Mouse (Mus musculus): ENCODE measurements at regions not wholly inside any gene's neighbourhood (a gene's known extent, or its start where the extent isn't known, plus 50 kb on each side); places are given as distances from the start of the nearest gene placed in this dataset.

DNA sequence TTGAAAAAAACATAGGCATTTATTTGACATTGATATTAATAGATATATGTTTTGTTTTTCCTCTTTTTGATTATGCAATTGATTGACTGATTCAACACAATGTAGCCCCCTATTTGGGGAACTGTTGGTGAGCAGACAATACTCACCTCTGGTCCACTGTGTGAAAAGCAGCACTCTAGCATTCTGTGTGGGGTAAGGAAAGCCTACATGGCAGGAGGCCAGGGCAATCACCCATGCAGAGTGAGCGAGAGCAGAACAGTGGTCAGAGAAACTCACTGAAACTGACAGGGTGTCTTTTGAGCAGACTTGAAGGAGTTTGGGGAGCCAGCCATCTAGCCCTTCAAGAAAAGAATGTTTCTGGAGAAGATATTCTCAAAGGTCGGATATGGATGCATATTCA, 73.2 kb upstream of the Azi2 start:
- no peak for DNase-seq (ENCODE audit: low spot score)

DNA sequence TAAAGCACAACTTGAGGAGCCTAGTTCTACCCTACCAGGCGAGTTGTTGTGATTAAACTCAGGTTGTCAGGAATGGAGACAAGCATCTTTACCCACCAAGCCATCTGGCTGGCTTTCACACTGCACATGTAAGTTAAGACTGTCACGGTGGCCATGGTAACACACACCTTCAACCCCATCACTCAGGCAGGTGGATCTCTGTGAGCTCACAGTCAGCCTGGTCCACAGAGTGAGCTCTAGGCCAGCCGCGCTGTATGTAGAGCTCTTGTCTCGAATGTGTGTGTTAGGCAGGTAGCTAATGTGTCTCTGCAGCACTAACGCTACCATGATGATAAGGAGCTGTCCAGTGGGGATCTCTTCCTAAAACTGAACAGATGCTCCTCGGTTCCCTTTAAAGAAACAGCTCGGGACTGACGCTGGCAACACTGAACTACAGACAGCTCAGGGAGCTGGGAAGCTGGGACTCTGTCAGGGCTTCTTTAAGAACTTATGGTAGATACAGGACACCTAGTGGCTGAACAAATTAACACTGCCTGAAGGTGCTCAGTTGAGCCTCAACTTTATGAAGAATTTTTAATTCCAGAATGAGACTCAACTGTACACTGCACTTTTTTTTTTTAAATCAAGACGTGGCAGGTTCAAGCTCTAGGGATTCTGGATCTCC, 73.8 kb upstream of the Azi2 start:
- no peak for DNase-seq (ENCODE audit: low spot score)

DNA sequence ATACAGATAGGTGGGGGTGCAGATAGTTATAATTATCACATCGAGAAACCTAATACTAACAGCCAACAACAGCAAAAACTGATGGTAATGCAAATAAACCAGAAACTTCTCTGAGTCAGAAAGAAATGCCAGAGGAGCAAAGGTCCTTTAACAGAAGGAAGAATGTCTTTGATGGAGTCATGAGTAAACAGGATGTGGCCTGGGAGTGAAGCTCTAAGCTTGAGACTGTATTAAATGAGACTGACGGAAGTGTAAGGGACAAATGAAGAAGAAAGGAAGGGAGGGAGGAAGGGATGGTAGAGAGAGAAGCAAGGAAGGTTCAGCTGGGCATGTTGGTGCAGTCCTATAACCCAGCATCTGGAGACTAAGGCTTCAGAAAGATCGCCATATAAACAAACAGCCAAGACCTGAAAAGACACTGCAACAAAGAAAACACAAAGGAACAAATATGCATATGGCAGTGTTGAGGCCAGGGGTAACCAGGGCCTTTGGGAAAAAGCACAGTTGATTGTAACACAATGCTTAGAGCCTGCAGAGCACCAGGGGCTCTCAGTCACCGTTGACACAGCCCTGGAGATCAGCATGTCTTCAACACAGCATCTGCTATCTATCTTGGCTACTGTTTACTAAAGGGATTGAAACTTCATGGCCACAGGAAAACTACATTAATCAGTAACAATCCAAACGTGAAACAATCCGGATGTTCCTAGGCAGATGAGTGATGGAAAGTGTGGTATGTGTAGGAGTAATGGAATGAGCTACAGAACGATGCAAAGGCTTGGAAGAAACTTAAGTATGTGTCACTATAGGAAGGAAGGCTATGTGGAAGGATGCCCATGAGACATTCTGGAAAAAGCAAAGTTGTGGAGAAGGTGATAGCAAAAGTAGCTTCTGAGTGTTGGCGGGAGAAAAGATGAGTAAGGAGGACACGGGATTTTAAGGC, 77.9 kb upstream of the Azi2 start:
- no peak for DNase-seq (ENCODE audit: low spot score)

DNA sequence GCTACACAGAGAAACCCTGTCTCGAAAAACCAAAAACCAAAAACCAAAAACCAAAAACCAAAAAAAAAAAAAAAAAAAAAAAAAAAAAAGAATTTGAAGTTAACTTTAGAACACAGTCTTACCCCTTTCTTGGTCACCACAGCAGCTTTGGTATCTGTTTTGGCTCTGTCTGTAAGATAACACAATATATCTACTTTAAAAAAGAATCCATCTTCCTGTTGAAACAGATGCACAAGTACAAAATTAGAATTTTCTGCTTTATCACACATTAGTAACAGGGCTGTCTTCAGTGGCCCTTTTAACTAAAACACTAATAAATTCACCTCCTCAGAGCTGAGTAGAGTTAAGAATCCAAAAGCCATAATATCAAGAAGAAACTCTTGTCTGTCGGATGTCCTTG, 80.5 kb upstream of the Azi2 start:
- DNase-seq (ENCODE audit: low spot score) = no peak

DNA sequence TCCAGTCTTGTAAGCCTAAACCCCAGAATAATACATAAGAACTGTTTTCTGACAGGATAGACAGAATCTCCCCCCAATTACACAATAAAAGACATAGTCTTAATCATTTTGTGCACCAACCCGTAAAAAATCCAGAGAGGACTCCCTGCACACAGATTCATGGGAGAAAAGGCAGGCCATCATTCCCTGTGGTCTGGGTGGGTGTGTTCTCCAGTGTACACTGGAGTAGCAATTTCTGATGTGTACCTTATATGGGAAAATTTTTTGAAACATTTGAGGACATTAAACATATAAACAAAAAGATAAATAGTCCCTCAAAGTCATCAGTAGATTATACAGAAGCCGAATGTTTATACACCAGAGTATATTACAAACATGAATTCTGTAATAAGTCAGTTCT, 83.1 kb upstream of the Azi2 start:
- no peak for DNase-seq (ENCODE audit: low spot score)

DNA sequence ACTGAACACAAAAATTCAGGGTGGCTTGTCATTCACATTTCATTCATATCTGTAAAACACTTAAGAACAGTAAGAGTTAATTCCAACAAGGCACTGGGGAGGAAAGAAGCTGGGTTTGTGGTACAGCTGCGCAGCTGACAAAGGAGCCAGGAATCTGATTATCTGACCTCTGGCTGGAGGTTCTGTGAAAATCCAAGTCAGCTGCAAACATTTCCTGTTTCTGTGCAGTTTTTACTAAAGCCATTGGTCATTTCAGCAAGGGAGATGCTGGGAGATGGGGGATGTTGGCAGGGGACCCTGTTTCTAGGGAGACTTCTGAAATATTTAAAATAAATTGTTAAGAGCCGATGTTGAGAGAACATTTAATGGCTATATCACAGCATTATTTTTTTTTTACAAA, 83.6 kb upstream of the Azi2 start:
- no peak for DNase-seq (ENCODE audit: low spot score)

DNA sequence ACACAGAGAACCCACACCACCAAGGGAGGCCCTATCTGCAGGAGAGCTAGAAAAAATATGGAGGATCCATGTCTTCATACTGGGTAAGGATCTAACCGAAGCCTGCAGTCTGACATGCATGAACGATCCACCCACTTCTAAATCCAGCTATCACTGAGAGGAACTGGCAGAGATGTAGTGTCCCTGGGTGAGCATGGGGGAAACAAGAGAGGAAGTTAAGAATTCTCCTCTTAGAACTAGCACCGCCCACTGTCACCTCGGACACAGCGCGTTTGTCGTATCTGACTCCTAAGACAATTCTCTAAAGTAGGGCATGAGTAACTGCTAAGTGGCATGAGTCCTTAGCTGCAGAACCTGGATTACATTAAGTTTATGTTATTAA, 112.8 kb upstream of the Azi2 start:
- DNase-seq (ENCODE audit: low spot score) = no peak

DNA sequence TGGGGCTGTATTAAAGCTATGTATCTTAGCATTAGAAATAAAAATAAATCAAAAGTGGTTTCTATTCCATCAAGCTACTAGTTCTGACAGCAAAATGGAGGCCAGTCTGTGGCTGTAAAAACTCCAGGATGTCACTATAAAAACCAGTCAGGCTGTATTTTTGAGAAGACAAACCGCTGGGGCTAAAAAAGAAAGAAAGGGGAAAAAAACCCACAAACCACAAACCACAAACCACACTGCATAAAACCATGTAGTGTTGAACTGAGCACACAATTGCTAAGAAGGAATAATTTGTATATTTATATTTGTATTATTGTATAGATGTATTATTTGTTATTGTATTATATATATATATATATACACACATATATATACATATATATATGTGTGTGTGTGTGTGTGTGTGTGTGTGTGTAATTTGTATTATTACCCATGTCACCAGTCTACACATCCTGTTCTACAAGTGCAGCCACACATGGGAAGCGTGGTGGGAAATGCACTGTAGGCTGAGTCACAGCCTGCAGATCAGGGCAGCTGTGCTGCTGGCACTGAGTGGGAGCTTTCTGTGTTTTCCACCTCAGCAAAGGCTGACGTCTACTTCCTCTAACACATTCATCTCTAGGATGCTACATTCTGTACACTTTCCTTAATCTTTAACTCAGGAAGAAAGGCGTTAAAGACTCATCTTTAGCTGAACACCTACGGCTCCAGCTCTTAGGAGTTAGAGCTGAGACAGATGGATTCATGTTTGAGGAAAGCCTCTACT, 113.4 kb upstream of the Azi2 start:
- no peak for DNase-seq (ENCODE audit: low spot score)

DNA sequence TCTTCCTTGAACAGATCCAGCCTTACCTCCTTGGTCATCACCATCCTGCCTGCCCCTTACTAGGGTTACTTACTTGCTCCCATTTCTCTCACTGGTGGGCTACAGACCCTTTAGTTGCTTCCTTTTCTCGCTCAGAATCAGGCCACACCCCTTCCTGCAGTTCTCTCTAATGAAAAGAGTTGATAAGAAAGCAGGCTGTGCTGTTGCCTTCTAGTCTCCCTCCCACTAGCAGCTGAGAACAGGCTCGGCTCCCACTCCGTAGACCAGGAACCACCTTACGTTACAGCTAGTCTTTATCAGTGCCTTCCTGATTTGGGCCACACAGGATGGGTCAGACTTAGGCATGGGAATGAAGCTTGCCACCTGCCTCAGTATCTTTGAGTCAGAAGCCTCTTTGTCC, 117.3 kb upstream of the Azi2 start:
- no peak for DNase-seq (ENCODE audit: low spot score)

DNA sequence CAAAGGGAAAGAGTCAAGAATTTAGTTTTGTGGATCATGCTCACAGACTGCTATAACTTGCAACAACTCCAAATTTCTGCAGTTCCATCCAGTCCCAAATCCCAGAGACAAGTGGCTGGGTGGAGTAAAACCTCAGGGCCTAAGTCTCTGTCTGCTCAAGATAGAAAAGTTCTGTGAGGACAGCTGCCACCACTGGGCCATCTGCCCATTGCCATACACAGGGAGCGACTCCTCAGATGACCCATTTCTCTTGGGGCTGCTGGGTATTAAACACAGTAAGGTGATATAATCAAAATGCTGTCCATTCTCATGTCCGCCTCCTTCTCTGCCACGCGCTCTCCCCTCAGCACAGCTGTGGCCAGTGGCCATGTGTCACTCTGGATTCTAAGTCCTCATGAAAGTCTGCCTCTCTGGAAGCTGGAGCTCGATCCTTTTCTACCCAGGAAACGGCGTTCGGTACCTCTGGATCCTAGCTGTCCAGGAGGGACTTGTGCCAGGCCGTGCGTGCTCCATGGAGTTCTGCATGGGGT, 132.3 kb upstream of the Azi2 start:
- DNase-seq (ENCODE audit: low spot score) = no peak

DNA sequence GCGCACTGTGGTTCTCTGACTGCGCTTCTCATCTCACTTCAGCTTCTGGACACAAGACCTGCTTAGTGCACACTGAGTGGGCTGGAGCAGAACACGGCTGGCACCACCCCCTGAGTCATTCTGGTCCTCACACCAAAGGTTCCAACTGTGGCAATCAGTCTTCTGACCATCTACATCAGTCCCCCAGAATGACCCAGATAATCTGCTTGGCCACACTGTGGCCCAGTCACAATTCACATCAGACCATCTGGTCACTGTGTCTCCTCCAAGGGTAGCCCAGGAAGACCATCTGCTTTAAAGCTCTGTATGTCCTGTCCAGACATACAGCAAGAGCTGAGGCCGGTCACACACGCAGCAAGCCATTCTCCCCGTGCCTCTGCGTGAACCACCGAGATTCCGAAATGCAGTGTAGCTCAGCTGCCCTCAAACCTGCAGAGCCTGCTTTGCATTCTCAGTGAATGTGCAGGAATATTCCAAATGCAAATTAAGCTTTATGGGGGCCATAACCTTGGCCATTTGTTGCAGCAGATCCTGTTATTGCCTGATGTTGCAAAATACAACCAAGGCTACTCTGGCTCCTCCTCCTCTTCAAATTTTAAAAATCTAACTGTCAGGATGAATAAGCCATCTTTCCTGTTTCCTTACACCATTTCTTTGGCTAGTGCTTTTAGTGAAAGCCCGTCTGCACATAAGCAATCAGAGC, 135.1 kb upstream of the Azi2 start:
- no peak for DNase-seq (ENCODE audit: low spot score)

DNA sequence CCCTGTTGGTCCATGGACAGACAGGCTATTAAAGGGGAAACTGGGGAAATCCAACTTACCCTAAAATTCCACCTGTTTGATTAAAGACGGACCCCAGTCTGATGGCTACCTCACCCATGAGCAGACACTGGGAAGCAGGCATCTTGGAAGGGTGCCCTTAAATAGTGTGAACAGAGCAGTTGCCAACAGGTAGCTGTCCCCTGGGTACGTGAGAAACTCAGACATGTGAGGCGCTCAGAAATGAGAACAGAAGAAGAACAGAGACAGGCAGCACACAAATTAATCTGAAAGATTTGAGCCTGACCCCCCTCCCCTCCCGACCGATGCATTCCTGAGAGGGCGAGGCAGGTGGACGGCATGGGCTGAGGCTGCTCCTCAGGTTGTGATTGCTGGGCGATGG, 135.7 kb upstream of the Azi2 start:
- no peak for DNase-seq (ENCODE audit: low spot score)

DNA sequence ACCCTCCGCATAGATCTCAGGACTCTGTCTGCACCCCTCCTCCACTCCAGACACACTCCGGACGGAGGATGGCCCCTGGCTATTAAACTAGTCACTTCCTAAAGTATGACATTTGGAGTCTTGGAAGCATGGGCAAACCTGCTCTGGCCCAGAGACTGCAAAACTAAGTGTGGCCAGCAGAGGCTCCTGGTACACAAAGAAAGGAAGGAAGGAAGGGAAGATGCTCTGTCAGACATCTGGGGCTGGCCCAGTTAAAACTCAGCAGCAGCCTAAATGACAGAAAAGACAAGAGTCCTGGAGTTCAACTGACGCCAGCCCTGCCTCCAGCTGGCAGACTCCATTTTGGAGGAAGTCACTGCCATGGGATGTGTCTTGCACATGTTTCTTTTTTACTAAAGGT, 137.3 kb upstream of the Azi2 start:
- peak; percentile 57 for DNase-seq (ENCODE audit: low spot score)

DNA sequence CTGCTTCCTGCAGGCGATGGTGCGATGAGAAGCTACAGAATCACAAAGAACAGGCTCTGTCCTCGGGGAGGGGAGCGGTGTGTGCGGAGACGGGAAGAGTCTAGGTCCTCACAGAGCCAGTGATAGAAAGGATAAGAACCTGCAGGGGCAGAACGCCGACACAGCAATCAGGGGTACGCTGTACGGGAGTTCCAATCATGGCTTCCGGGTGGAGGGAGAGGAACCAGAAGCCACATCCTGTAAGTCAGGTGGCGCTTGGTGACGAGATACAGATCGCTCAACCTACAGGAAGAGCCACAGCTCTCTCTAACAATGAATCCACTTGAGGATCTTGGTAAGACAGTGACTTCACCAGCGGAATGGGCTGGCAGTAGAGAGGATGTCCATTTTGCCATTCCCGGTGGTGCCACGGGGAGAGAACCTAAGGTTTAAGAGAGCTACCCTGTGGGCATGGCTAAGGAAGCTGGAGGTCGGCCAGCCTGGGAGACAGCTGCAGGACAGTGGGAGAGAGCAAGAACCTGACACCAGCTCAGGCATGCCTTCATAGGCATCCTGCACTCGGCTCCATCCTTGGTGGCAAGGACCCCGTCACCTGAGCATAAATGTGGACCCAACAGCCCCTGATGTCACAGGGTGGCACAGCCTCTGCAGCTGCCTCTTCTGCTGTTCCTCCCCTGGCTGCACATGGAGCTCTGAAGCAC, 137.9 kb upstream of the Azi2 start:
- no peak for DNase-seq (ENCODE audit: low spot score)

DNA sequence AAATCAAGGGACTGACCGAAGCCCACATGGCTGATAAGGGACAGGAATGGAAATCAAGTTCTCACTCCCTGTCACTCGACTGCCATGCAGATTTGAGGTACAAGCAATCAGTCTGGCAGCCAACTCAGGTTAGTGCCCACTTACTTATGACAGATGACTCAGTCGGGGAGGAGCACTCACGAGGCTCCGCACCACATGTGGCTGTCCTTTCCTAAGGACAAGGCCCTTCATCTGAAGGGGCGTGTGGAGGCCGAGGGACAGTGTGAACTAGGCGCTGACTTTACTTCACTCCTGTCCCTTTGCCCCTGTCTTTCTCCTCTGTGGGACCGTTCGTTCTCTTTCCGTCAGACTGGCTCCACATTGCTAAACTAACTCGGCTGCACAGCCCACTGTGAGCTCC, 139.7 kb upstream of the Azi2 start:
- DNase-seq (ENCODE audit: low spot score) = no peak

DNA sequence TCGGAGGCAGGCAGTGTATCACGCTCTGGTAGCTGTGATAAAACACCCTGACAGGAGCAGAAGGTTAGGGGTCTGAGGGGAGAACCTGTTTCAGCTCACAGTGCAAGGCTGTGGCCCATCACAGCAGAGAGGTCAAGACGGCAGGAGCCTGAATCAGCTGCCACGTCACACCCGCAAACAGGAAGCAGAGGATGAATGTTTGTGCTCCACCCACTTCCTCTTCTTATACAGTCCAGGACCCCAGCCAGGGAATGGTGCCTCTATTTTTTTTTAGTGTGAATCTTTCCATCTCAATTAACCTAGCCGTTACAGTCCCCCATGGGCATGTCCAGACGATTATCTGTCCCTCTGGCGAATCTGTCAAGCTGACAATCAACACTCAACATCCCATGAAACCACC, 143.8 kb upstream of the Azi2 start:
- DNase-seq (ENCODE audit: low spot score) = no peak

DNA sequence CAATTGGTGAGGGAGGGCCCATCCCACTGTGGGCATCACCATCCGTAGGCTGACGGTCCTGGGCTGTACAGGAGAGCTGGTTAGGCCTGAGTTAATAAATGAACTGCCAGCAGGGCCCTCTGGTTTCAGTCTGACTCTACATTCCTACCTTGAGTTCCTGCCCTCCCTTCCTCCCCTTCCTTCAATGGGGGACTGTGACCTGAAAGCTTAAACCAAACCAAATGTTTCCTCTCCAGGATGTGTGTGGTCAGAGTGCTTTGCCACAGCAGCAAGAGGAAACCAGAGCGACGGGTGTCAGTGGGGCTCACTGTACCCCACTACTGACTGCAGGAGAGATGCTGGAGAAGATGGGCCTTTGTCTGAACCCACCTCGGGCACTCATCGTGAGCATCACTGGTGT, 147.7 kb upstream of the Azi2 start:
- DNase-seq (ENCODE audit: low spot score) = no peak

DNA sequence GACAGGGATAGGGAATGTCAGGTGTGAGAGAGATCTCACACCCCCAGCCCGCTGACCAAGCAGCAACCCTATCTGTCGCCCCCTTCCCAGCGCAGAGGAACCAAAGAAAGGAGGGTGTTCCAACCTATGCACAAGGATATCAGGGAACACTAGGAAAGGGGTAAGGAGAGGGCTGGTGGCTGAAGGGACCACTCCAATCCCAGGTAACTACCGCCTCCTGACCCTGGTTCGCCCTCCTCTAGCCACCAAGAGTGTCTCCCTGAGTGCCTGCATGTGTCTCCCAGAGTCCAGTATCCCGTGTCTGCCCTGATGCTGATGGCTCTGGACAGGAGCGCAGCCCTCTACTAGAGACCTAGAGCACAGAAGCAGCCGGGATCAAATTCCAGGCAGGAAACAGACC, 167.1 kb upstream of the Azi2 start:
- no peak for DNase-seq (ENCODE audit: low spot score)

DNA sequence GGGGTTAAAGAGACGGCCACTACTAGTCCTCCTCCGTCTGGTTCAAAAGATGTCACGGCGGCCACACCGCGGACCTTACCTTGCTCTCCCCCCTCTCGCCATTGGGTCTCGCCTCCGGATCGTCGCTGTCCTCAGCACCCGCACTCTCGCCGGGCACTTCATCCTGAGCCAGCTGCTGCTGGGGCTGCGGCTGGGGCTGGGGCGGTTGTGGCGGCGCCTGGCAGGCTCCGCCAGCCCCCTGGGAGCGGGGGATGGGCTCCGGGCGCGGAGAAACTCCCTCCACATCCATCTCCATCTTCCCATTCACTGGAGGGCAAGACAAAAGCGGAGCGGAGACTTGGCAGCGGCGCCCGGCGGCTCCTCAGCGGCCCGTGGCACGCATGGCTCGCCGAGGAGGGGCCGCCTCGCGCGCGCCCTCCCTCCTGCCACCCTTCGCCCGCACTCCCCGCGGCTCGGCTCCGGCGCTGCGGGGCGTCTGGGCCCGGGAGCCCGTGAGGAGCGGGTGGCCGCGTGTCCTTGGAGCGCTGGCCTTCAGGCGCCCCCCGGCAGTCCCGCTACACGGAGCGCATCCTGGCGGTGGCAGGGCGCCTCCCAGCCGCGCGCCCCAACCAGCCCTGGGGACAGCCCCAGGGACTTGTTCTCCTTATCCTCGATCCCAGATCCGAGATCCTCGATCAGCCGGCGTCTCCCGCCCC, 167.8 kb upstream of the Azi2 start:
- peak; percentile 56 for DNase-seq (ENCODE audit: low spot score)

DNA sequence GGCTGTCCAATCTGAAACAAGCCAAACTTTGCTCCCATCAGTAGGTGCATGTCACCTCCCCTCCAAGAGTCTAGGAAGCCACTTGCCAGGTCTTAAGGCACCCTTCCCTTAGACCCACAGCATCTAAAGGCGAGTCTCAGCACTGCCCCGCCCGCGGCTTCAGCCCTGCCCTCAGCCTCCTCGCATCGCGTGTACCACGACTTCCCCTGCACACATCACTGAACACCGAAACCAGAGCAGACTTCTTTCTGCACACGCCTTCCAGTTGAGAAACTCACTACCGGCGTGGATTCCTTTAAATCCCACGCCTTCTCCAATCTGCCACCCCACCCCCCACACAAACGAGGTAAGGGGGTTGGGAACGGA, 168.3 kb upstream of the Azi2 start:
- DNase-seq (ENCODE audit: low spot score) = no peak

DNA sequence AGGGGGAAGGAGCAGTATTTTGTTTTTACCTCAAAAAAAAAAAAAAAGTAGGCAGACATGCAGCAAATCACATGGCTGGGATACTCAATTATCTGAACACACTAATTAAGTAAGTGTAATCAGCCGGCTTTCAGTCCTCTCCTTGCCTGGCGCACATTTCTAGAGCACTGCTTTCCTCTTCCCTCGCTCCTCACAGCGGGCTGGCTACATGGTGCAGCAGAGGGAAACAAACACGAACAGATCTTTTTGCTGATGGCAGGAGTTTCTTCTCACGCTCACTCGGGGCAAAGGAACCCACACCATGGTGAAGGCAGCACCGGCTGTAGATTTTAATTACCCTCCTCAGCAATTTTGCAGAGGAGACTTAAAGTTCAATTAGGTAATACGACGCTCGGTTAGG, 169.7 kb upstream of the Azi2 start:
- DNase-seq (ENCODE audit: low spot score) = no peak

All from testis, postnatal 10 days (tissue).